26 mouse cellular contexts compared by ENCODE assay signal in the genomic region with DNA sequence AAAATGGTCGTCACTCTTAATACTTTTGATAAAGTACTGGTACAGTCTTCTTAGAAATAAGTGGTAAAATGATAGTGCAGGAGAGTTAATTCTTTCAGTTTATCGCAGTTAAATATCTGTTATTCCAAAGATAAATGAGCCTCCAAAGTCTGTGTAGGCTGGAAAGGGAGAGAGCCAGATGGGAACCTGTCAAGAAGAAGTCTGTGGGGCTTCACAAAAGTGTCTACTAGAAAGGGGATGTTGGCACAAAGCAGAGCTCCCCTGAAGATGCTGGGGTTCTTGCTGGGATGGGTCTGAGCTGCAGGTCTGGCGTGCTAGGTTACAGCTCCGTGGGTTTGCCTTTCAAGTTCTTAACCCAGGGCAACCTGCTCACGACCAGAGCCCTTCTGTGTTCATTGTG. TPM values are rescaled to one million over a fixed set of nuclear protein-coding genes. Genes with fewer than 3 reads are reported as not detected.
DNase-seq lines count a peak whose midpoint lies in the region; ATAC-seq and TF ChIP-seq lines count a peak whose summit lies in the region.
"Had no signal": no experiment of that assay in that cellular context is flagged by ENCODE, and none has a peak within 500 bp of the region (broad histone marks: within the 10 kb centered on the region; RNA-seq: fewer than 3 reads in every experiment).

No protein-coding gene starts in this region.

- H3K4me1 ChIP-seq in forebrain, embryonic 14.5 days (ENCODE audit: control insufficient read depth, insufficient read depth, low read length): no peaks in the 10 kb centered on the region
- no peaks in the 10 kb centered on the region for H3K4me1 ChIP-seq in forebrain, embryonic 15.5 days
- no peaks in the 10 kb centered on the region for H3K4me1 ChIP-seq in midbrain, embryonic 15.5 days
- H3K4me1 ChIP-seq: embryonic facial prominence, embryonic 10.5 days; embryonic facial prominence, embryonic 12.5 days; forebrain, embryonic 13.5 days had no signal

- TF ChIP-seq CTCF in gastrocnemius, adult 2 months (IDR thresholded peaks at IDR 0.05): no peak
- no peak for TF ChIP-seq CTCF in left cerebral cortex, adult 2 months (IDR thresholded peaks at IDR 0.05)

- intact Hi-C loops in gastrocnemius, adult 2 months (cut with DNase I): no loop called here
- intact Hi-C loops in left cerebral cortex, adult 2 months (cut with DNase I): no loop called here
- intact Hi-C loops in left cerebral cortex, postnatal 4 days (cut with DNase I): no loop called here

- peaks cover 95% of the 10 kb centered on the region for H3K36me3 ChIP-seq in forebrain, embryonic 14.5 days (ENCODE audit: control insufficient read depth, insufficient read depth, low read length)
- peaks cover 88% of the 10 kb centered on the region for H3K36me3 ChIP-seq in forebrain, embryonic 15.5 days
- H3K36me3 ChIP-seq in midbrain, embryonic 15.5 days (replicated peaks): peaks cover 72% of the 10 kb centered on the region

- H3K27me3 ChIP-seq in forebrain, embryonic 14.5 days (replicated peaks; ENCODE audit: control insufficient read depth, insufficient read depth, low read length): no peaks in the 10 kb centered on the region
- no peaks in the 10 kb centered on the region for H3K27me3 ChIP-seq in forebrain, embryonic 15.5 days
- no peaks in the 10 kb centered on the region for H3K27me3 ChIP-seq in midbrain, embryonic 15.5 days (replicated peaks)
- H3K27me3 ChIP-seq: CH12.LX; embryonic facial prominence, embryonic 12.5 days; forebrain, embryonic 13.5 days; Patski had no signal

- peak; percentile 16 for DNase-seq in forebrain, embryonic 14.5 days (ENCODE audit: low spot score)
- peak; percentile 10 for DNase-seq in gastrocnemius, adult 2 months
- no peak for DNase-seq in gastrocnemius, postnatal 4 days (ENCODE audit: low spot score in 2 of 2)
- DNase-seq in left cerebral cortex, adult 2 months (ENCODE audit: extremely low spot score in 1 of 2, low spot score in 2 of 2): no peak
- no peak for DNase-seq in left cerebral cortex, postnatal 4 days
- DNase-seq: adrenal gland, adult 8-10 months; adrenal gland, postnatal 14 days; adrenal gland, postnatal 36 days; B cell, adult 2 months; cerebellum, adult 11-12 months; cerebellum, adult 2 months; cerebellum, adult 9-10 months; cerebellum, postnatal 10 days; cerebellum, postnatal 25 days; forebrain, postnatal 0 days had no signal

- H3K9ac ChIP-seq in forebrain, embryonic 14.5 days (ENCODE audit: low read length): no peak overlapping the region
- no peak overlapping the region for H3K9ac ChIP-seq in forebrain, embryonic 15.5 days (replicated peaks)
- no peak overlapping the region for H3K9ac ChIP-seq in midbrain, embryonic 15.5 days
- H3K9ac ChIP-seq: embryonic facial prominence, embryonic 12.5 days; forebrain, embryonic 13.5 days; forebrain, postnatal 0 days had no signal

- H3K27ac ChIP-seq in forebrain, embryonic 14.5 days (ENCODE audit: low read depth, low read length): no peak overlapping the region
- no peak overlapping the region; the same call in 1 of the 2 replicates for H3K27ac ChIP-seq in forebrain, embryonic 15.5 days (replicated peaks)
- no peak overlapping the region for H3K27ac ChIP-seq in gastrocnemius, adult 2 months
- H3K27ac ChIP-seq in left cerebral cortex, adult 2 months: peak overlapping the region; percentile 55
- H3K27ac ChIP-seq in midbrain, embryonic 15.5 days: no peak overlapping the region
- H3K27ac ChIP-seq: embryonic facial prominence, embryonic 10.5 days; embryonic facial prominence, embryonic 12.5 days; forebrain, embryonic 13.5 days had no signal

- H3K9me3 ChIP-seq in forebrain, embryonic 14.5 days (replicated peaks; ENCODE audit: control insufficient read depth, low read length): no peaks in the 10 kb centered on the region
- no peaks in the 10 kb centered on the region for H3K9me3 ChIP-seq in forebrain, embryonic 15.5 days
- no peaks in the 10 kb centered on the region for H3K9me3 ChIP-seq in midbrain, embryonic 15.5 days
- H3K9me3 ChIP-seq: embryonic facial prominence, embryonic 10.5 days; embryonic facial prominence, embryonic 12.5 days; forebrain, embryonic 13.5 days; G1E had no signal

- no peak for ATAC-seq in forebrain, embryonic 14.5 days
- no peak for ATAC-seq in forebrain, embryonic 15.5 days (replicated peaks)
- no peak for ATAC-seq in midbrain, embryonic 15.5 days (replicated peaks)
- ATAC-seq: activated CD4-positive, CD25-positive, alpha-beta regulatory T cell, adult 4 months; CD4-positive, CD25-positive, alpha-beta regulatory T cell, adult 4 months; forebrain, embryonic 13.5 days; forebrain, postnatal 0 days; Patski had no signal

- no peak overlapping the region for H3K4me3 ChIP-seq in forebrain, embryonic 14.5 days (ENCODE audit: low read depth, low read length)
- no peak overlapping the region for H3K4me3 ChIP-seq in forebrain, embryonic 15.5 days
- H3K4me3 ChIP-seq in gastrocnemius, adult 2 months: no peak overlapping the region
- H3K4me3 ChIP-seq in left cerebral cortex, adult 2 months: no peak overlapping the region
- H3K4me3 ChIP-seq in midbrain, embryonic 15.5 days: no peak overlapping the region
- H3K4me3 ChIP-seq: embryonic facial prominence, embryonic 10.5 days; embryonic facial prominence, embryonic 12.5 days; forebrain, embryonic 13.5 days had no signal

- 83% methylated on average over 5 of the region's 5 CpGs for WGBS in forebrain, embryonic 14.5 days
- WGBS in forebrain, embryonic 15.5 days: 81% methylated on average over 5 of the region's 5 CpGs
- WGBS in midbrain, embryonic 15.5 days: 93% methylated on average over 5 of the region's 5 CpGs

- H3K4me2 ChIP-seq in forebrain, embryonic 14.5 days (ENCODE audit: low read length): no peak overlapping the region
- H3K4me2 ChIP-seq in forebrain, embryonic 15.5 days (replicated peaks): no peak overlapping the region
- H3K4me2 ChIP-seq in midbrain, embryonic 15.5 days: no peak overlapping the region
- H3K4me2 ChIP-seq: embryonic facial prominence, embryonic 12.5 days; forebrain, embryonic 13.5 days had no signal

RNA-seq across cellular contexts. Expression of a gene that starts 23.5 kb away (rescaled TPM):
- polyA plus RNA-seq in forebrain, embryonic 14.5 days (2014; fragmentation: Nextera tagmentation; extraction: Ambion mirVana): 257 and 277 TPM in 2 replicates
- 261 and 262 TPM in 2 replicates for polyA plus RNA-seq in forebrain, embryonic 15.5 days (2015; fragmentation: Nextera tagmentation; extraction: Ambion mirVana)
- total RNA-seq in gastrocnemius, adult 2 months (2021): 10 to 100 TPM; 50.8 to 67.8 TPM
- total RNA-seq in gastrocnemius, postnatal 4 days (2021): 100 to 1,000 TPM; 102 to 108 TPM
- 100 to 1,000 TPM; 178 to 183 TPM for total RNA-seq in left cerebral cortex, adult 2 months (2021)
- 100 to 1,000 TPM; 197 to 205 TPM for total RNA-seq in left cerebral cortex, postnatal 4 days (2021)
- 205 and 219 TPM in 2 replicates for polyA plus RNA-seq in midbrain, embryonic 15.5 days (2015; fragmentation: Nextera tagmentation; extraction: Ambion mirVana)

RNA-seq across cellular contexts. Expression of a gene that starts 57.6 kb away (rescaled TPM):
- polyA plus RNA-seq in forebrain, embryonic 14.5 days (2014; fragmentation: Nextera tagmentation; extraction: Ambion mirVana): 4.0 and 4.6 TPM in 2 replicates
- polyA plus RNA-seq in forebrain, embryonic 15.5 days (2015; fragmentation: Nextera tagmentation; extraction: Ambion mirVana): 5.9 and 6.8 TPM in 2 replicates
- total RNA-seq in gastrocnemius, adult 2 months (2021): under 1 TPM in 1 of 2 experiments, not detected in 1; 0.28 TPM
- total RNA-seq in gastrocnemius, postnatal 4 days (2021): under 1 TPM in 1 of 2 experiments, not detected in 1; 0.39 TPM
- 10 to 100 TPM; 68.9 to 75.7 TPM for total RNA-seq in left cerebral cortex, adult 2 months (2021)
- total RNA-seq in left cerebral cortex, postnatal 4 days (2021): 10 to 100 TPM; 17.1 to 18.2 TPM
- polyA plus RNA-seq in midbrain, embryonic 15.5 days (2015; fragmentation: Nextera tagmentation; extraction: Ambion mirVana): 17.0 and 17.4 TPM in 2 replicates

RNA-seq across cellular contexts. Expression of a gene that starts 57.7 kb away (rescaled TPM):
- 0.61 and 0.85 TPM in 2 replicates for polyA plus RNA-seq in forebrain, embryonic 14.5 days (2014; fragmentation: Nextera tagmentation; extraction: Ambion mirVana)
- 1.4 and 1.6 TPM in 2 replicates for polyA plus RNA-seq in forebrain, embryonic 15.5 days (2015; fragmentation: Nextera tagmentation; extraction: Ambion mirVana)
- total RNA-seq in gastrocnemius, adult 2 months (2021): under 1 TPM in 1 of 2 experiments, not detected in 1; 0.11 TPM
- total RNA-seq in gastrocnemius, postnatal 4 days (2021): under 1 TPM; 0.34 TPM
- total RNA-seq in left cerebral cortex, adult 2 months (2021): 10 to 100 TPM; 29.4 to 31.0 TPM
- 1 to 10 TPM; 8.5 to 9.3 TPM for total RNA-seq in left cerebral cortex, postnatal 4 days (2021)
- 2.8 and 3.8 TPM in 2 replicates for polyA plus RNA-seq in midbrain, embryonic 15.5 days (2015; fragmentation: Nextera tagmentation; extraction: Ambion mirVana)
- polyA plus RNA-seq: activated CD4-positive, CD25-positive, alpha-beta regulatory T cell, adult 4 months; forebrain, embryonic 11.5 days had no signal

Comparison
In these comparisons a context has a peak if more than half of its experiments do, and no peak if none do; other contexts are left out.
1. DNase-seq: peak in forebrain, embryonic 14.5 days (single experiment) and gastrocnemius, adult 2 months (single experiment); none in gastrocnemius, postnatal 4 days (0 of 2), left cerebral cortex, adult 2 months (0 of 2) and left cerebral cortex, postnatal 4 days (single experiment).
2. RNA of a gene that starts 57.6 kb away (total RNA-seq): 68.9 to 75.7 TPM in left cerebral cortex, adult 2 months and 17.1 to 18.2 TPM in left cerebral cortex, postnatal 4 days; 0.39 TPM in gastrocnemius, postnatal 4 days and 0.28 TPM in gastrocnemius, adult 2 months; every median in the first group is over 10 times any median in the second.
3. RNA of a gene that starts 57.7 kb away (total RNA-seq): 29.4 to 31.0 TPM in left cerebral cortex, adult 2 months and 8.5 to 9.3 TPM in left cerebral cortex, postnatal 4 days; 0.34 TPM in gastrocnemius, postnatal 4 days and 0.11 TPM in gastrocnemius, adult 2 months; every median in the first group is over 4 times any median in the second.